Mouse (Mus musculus) embryo, embryonic 10 days (tissue): ENCODE measurements around the gene Nthl1.

Experiments used
- DNase-seq: peaks from one replicate; pipeline ENCODE4 v3.0.0-alpha.2; 2015; ENCODE audit warnings: low spot score

Nthl1 gene

DNA sequence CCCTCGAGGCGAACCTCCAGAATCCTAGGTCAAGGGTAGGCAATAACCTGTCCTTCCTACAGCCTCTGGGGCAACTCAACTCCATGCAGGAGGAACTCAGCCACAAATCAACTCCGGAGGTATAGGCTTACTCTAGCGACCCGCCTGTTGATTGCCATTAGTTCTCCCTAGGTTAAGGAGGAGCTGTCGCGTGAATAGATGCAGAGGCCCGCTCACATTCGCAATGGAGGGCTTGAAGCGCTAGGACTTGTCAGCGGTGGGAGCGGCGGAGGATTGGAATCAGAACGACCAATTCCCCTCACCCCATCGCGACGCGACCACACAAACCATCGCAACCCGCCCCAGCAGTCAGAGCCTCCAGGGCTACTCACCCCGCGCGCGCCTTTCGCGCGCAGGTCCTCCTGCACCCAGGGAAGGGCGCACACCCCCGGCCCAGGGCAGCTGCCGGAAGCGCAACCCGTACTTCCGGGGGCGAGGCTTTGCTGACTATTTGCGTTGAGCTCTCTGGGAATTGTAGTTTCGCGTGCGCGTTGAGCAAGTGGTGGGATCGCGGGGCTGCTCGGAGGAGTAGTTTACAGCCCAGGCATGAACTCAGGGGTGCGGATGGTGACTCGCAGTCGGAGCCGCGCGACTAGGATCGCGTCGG, at the start of gene Nthl1, which contains the start of gene Tsc2:
TSS of gene Nthl1 (plus strand) at position 514 of the 646 bp plus-strand sequence.
TSS of gene Tsc2 (minus strand) at position 464 of the 646 bp plus-strand sequence.
- peak; percentile 97 for DNase-seq

GRCm38 (mm10) chr17:24583599-24584460, 48.6 kb upstream of the Nthl1 start:
- DNase-seq, result no peak

GRCm38 (mm10) chr17:24584520-24584919, 48.0 kb upstream of the Nthl1 start:
- DNase-seq, result no peak

DNA sequence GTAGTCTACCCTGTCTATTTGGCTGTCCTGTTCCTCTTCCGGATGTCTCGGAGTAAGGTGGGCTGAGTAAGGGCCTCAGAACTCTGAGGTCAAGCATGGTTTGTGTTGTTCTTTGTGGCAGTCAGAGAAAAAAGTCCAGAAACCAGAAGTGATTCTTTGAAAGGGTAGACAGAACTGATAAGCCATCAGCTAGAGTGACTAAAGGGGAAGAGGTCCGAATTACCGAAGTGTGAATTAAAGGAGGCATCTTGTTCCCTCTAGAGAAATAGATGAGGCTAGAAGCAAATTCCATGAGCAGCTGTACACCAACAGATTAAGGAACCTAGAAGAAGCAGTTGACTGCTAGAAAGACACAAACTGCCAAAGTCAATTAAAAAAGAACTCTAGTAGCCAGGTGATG, 45.9 kb upstream of the Nthl1 start:
- DNase-seq, result no peak

DNA sequence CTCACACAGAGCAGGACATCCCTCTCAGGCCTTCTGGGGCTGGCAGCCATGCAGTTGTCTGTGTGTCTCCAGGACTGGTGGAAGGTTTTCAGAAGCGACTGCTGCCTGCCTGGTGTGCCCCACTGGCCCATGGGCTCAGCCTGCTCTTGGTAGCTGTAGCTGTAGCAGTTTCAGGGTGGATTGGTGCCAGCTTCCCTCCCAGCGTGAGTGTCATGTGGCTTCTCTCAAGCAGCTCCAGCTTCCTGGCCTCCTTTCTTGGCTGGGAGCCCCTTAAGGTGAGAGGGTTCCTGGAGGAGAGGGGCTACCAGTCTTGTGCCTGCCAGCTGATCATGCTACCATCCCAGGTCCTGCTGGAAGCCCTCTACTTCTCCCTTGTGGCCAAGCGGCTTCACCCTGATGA, 41.5 kb upstream of the Nthl1 start:
- no peak for DNase-seq

DNA sequence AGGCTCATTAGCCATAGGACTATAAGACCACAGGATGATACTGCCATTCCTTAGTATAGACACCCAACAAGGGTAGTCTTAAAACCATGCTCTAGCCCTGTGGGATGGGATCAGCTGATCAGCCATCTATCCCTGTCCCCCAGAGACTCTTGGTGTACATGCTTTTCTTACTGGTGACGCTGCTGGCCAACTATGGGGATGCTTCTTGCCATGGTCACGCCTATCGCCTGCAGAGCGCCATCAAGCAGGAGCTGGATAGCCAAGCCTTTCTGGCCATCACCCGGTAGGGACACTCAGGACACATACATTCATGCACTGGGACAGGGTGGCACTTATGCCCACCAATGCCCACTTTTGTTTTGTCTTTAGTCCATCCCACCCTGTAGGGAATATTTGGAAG, 40.8 kb upstream of the Nthl1 start:
- no peak for DNase-seq

GRCm38 (mm10) chr17:24593248-24593647, 39.2 kb upstream of the Nthl1 start:
- no peak for DNase-seq

GRCm38 (mm10) chr17:24593992-24594890, 38.2 kb upstream of the Nthl1 start:
- DNase-seq, result no peak

GRCm38 (mm10) chr17:24595126-24596072, 37.1 kb upstream of the Nthl1 start:
- no peak for DNase-seq

DNA sequence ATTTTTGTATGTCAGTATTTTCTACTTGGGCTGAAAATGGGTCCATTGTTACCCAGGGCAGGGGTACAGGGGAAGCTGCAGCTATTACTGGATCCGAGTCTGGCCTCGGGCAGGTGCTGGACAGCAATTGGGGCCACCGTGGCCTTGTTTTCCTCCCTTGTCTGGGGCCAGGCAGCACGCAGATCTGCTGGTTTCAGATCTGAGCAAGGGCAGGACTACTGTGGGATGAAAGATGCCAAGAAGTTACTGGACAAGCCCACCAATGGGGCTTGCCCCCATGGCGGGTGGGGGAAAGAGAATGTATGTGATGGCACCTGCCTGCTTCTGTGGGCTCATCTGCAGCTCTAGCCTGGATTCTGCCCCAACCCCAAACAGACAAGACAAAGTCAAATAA, 36.4 kb upstream of the Nthl1 start:
- no peak for DNase-seq

- no peak for DNase-seq
Measured at GRCm38 (mm10) chr17:24596471-24597183, 35.9 kb upstream of the Nthl1 start.

DNA sequence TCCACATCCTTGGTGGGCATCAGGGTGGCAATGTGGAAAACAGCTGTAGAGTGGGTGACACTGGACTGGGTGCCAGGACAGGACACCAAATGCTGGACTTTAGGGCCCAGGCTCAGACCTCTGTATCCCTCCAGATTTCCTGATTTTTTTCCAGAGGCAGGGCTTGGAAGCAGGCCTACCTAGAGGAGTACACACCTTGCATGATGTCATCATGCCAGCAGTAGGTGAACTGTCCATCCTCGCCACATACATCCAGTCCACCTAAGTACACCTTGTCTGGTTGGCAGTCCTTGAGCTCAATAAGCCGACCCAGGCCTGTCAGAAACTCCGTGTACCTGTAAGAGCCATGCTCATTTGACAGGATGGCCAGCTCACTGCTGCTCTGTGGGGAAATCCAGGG, 34.5 kb upstream of the Nthl1 start:
- DNase-seq, result no peak

- no peak for DNase-seq
Measured at GRCm38 (mm10) chr17:24600502-24600901, 32.0 kb upstream of the Nthl1 start.

DNA sequence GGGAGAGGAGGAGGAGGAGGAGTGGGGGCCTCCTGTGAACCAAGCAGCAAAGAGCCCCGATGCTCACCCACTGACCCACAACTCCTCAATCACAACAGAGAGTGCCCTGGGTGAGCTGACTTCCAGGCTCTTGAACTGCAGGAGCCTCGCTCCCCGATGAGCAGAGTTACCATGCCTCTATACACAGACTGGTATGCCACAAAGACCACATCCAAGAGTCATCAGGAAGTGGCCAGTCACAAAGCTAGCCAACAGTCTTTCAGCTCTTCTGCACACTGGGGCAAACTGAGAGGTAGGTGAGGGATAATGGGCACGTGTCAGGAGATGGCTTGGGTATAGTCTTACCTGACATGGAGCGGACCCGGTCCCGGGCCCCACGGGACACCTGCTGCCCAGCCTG, 28.5 kb upstream of the Nthl1 start:
- no peak for DNase-seq

GRCm38 (mm10) chr17:24604557-24604956, 27.9 kb upstream of the Nthl1 start:
- DNase-seq, result no peak

GRCm38 (mm10) chr17:24608370-24608769, 24.1 kb upstream of the Nthl1 start:
- no peak for DNase-seq

- DNase-seq, result no peak
Measured at GRCm38 (mm10) chr17:24608874-24609273, 23.6 kb upstream of the Nthl1 start.

- DNase-seq, result no peak
Measured at GRCm38 (mm10) chr17:24610711-24611110, 21.8 kb upstream of the Nthl1 start.

DNA sequence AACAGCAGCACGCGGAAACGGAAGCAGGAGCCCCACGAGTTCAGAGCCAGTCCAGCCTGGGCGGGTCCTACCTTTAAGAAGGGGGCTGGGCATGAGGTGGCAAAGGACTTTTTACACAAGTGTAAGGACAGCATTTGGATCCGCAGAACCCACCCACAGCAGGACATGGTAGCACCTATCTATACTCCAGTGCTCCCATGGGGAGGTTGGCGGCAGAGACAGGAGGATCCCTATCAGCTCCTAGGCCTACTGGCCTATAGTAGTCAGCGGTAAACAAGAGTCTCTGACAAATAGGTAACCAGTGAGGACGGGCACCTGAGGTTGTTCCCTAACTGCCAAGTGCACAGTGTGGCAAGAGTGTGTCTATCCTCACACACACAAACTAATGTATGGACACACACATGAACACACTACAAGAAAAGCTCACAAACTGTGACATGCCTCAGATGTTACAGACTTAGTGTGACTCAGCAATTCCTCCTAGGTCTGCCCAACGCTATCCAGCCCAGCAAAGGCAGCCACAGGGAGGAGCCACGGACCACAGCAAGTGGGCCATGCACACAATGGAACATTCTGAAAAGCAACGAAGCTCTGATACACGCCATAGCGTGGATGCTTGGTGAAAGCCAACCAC, 14.8 kb upstream of the Nthl1 start:
- no peak for DNase-seq

DNA sequence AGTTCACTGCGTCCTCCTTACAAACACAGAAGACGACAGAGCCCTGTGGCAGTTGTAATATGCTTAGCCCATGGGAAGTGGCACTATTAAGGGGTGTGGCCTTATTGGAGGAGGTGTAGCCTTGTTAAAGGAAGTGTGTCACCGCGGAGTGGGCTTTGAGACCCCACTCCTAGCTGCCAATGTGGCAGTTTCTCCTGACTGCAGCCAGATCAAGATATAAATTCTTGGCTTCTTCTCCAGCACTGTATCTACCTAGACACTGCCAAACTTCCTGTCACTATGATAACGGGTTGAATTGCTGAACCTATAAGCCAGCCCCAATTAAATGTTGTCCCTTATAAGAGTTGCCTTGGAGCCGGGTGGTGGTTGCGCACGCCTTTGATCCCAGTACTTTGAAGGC, 7.0 kb upstream of the Nthl1 start:
- DNase-seq, result no peak
